Mouse (Mus musculus) frontal cortex, adult (tissue): Measurements from ENCODE around the gene Srcin1.

ENCODE experiments used
- ATAC-seq: cut with Nextera tagmentation; 2 replicates; pipeline ENCODE4 v1.9.2; 2017; ENCODE audit warnings: mild to moderate bottlenecking, moderate library complexity, mixed read lengths; ENCODE audit not compliant: low TSS enrichment

The Srcin1 gene

DNA sequence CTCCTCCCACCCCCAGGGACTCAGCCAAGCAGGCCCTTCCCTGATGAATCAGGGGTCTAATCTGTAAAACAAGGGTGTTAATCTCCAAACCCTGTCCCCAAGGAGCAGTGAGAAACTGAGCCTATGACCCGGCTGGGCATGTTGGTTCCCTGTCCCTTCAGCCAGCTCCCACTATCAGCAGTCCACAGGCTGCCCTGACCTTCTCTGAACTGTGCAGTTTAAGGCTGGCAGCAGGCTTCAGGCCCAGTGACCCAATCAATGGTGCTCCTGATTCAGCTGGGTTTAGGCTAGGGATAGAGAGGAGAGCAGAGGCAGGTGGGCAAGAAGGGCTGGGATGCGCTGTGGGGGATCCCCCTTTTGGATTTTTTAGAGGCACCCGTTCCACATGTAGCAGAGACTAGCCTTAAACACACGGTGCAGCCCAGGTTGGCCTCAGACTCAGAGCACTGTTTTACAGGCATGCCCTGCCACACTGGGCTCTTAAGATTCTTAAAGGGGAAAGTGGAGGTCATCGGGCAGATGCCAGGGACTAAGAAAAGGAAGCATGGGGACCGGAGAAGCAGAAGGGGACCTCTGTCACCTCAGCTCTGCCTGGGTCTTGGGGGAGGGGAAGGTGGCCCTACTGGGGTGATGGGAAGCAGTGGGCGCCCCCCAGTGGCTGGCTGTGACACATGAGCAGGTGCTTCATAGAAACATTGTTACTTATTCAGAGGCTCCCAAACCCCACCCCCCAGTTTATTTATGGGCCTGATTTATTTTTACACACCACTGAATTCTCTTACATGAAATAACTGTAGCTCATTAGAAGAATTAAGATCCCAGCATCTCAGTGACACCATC is 19.2 kb downstream of the Srcin1 start:
- ATAC-seq, result peak; percentile 29

- ATAC-seq, result no peak
Observed at GRCm38 (mm10) chr11:97555144-97555543, 20.8 kb downstream of the Srcin1 start.

- no peak for ATAC-seq
Observed at GRCm38 (mm10) chr11:97552151-97552550, 23.8 kb downstream of the Srcin1 start.

DNA sequence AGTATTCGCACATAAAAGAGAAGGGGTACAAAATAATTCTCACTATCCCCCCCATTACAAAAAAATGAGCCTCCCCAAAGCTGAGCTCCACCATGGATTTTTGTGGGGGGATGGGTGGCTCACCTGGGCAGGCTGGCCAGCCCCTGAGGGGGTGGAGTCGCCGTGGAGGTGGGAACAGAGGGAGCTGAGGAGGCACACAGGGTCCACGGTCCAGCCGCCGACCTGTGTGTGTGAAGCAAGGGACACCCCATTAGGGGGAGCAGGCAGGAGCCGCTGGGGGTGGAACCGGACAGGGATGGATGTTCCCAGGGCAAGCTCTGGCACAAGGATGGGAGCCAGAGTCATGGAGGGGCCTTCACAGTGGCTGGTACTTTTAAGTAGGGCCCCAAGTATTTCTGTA is 27.2 kb downstream of the Srcin1 start:
- no peak for ATAC-seq

- no peak for ATAC-seq
Observed at GRCm38 (mm10) chr11:97547957-97548706, 27.9 kb downstream of the Srcin1 start.

GRCm38 (mm10) chr11:97546804-97547411 is 29.1 kb downstream of the Srcin1 start:
- peak; percentile 17; the same call in 1 of the 2 replicates for ATAC-seq

- ATAC-seq, result no peak
Observed at GRCm38 (mm10) chr11:97545808-97546560, 30.0 kb downstream of the Srcin1 start.

- ATAC-seq, result no peak
Observed at GRCm38 (mm10) chr11:97543883-97544282, 32.1 kb downstream of the Srcin1 start.

- ATAC-seq, result peak; percentile 18; the same call in 1 of the 2 replicates
Observed at GRCm38 (mm10) chr11:97543181-97543733, 32.7 kb downstream of the Srcin1 start.

DNA sequence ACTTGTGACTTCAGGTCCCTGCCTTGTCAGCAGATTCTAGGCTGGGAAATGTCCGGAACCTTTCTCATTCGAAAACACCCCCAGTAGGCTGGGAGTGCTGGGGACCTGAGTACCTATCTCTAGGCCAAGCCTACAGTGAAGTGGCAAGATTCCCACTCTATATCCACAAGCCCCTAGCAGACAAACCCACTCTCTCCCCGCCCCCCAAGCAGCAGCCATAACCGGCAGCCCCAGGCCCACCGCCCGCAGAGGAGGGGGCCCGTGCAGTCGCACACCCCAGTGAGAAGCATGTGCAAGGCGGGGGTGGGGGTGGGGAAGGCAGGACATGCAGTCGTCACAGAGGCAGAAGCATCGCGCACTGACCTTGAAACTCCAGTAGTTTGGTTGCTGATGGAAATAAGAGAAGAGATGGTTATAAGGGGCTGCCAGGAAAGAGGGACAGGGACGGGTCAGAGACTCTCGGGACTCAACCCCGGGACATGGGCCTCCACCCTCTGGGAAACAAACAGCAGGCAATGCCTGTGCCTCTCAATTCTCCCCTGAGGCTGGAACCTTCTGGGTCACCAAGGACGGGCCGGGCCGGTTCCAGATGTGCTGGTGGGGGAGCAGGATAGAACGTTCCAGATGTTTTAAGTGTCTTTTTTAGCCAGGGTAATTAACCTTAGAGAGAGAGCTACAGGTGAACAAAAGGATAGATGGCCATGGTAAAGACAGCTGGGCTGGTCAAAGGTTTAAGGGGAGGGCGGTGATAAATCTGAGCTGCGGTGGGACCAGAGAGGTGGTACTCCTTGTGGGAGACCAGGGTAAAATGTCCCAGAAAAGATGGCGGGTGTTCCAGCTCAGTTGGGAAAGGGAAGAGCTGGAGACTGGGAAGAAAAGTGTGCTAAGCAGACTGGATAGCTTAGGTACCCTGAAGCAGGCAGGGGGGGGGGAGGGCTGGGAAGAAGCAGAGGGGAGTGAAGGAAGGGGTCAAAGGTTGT is 33.5 kb downstream of the Srcin1 start:
- ATAC-seq, result no peak

DNA sequence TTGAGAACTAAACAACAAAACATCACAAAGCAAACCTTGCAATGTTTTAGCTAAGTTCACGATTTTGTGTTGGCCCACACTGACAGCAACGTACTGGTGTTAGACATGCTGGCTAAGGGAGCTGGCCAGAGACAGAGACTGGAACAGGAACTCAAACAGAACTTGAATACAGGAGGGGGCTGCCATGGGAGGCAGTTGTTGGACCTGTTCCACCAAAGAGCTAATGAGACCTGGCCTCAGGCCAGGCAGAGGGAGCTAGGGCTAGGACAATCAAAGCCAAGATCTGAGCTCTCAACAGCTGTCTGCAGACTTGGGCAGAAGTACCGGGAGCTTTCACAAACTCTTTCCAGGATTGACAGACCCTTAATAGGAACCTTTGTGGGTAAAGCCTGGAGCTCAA is 35.4 kb downstream of the Srcin1 start:
- ATAC-seq, result no peak

- ATAC-seq, result no peak
Observed at GRCm38 (mm10) chr11:97540136-97540535, 35.9 kb downstream of the Srcin1 start.

- no peak for ATAC-seq
Observed at GRCm38 (mm10) chr11:97539622-97540021, 36.4 kb downstream of the Srcin1 start.

- no peak for ATAC-seq
Observed at GRCm38 (mm10) chr11:97537580-97538089, 38.4 kb downstream of the Srcin1 start.

GRCm38 (mm10) chr11:97536835-97537579 is 39.0 kb downstream of the Srcin1 start:
- peak; percentile 14; the same call in 1 of the 2 replicates for ATAC-seq

DNA sequence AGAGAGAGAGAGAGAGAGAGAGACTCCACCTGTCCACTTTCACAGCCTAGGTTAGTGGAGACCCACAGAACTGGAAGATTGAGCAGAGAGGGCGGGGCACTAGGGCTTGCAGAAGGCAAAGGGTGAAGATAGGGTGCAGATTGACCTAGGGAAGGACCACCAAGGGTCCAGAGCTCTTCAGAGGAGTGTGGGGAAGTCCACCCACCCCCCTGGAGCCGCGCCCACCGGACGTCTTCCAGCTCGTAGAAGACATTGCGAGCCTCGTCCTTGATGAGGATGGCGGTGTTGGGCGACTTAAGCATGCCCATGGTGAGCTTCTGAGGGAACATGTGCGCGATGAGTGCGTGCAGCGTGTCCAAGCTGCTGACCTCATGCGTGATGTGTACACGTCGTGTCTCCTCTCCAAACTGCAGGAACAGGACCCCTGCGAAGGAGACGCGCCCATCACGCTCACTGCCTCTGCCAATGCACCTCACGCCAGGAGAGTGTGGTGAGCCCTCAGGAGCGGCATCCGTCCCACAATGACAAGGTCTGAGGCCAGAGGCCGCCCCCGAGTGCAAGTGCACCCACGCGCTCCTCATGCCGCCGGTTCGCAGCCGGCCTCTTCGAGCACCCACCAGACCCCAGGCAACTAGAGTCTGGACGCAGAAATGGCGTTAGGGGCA is 39.8 kb downstream of the Srcin1 start:
- no peak for ATAC-seq

- no peak for ATAC-seq
Observed at GRCm38 (mm10) chr11:97535660-97536059, 40.3 kb downstream of the Srcin1 start.

DNA sequence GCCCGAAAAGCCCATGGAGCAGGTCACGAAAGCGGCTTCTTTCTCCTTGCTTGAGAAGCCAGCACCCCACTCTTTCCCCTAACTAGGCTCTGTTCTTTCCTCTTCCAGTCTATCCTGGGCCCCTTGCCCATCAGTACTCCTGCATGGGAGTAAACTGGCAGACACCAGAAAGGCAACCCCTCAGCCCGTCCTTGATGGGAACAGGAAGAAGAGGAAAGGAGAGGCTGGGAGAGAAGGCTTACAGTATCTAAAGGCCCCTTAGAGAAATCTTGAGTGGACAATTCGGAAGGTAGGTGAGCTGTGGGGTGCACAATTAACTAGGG is 40.7 kb downstream of the Srcin1 start:
- peak; percentile 25 for ATAC-seq
